Mouse (Mus musculus) forebrain, embryonic 14.5 days (tissue): ENCODE measurements around the gene Lrrc75b. TPM values are rescaled to one million over a fixed set of nuclear protein-coding genes. Genes with fewer than 3 reads are reported as not detected.

ENCODE experiments used
- ATAC-seq: fragments of 200-750 bp; cut with Nextera tagmentation; 2 replicates; pipeline ENCODE4 v1.8.0; 2017; ENCODE audit warnings: mild to moderate bottlenecking, moderate library complexity
- DNase-seq: peaks from one replicate; pipeline ENCODE4 v3.0.0-alpha.2; 2015; ENCODE audit warnings: low spot score
- H3K27ac ChIP-seq: fragments of 300-500 bp; sonication (generic); 2 replicates; pipeline ENCODE4 v1.5.1; 2014; ENCODE audit warnings: low read depth, mild to moderate bottlenecking, control low read depth, low read length, moderate library complexity
- H3K27me3 ChIP-seq: fragments of 300-500 bp; sonication (generic); replicated peaks from 2 replicates; pipeline ENCODE4 v1.6.1; 2014; ENCODE audit warnings: low read length, control low read depth, mixed read lengths; ENCODE audit not compliant: control insufficient read depth, insufficient read depth
- H3K36me3 ChIP-seq: fragments of 300-500 bp; sonication (generic); 2 replicates; pipeline ENCODE4 v1.6.1; 2014; ENCODE audit warnings: low read length, control low read depth; ENCODE audit not compliant: control insufficient read depth, insufficient read depth
- H3K4me1 ChIP-seq: fragments of 300-500 bp; sonication (generic); 2 replicates; pipeline ENCODE4 v1.6.1; 2014; ENCODE audit warnings: antibody characterized with exemption, low read length, control low read depth; ENCODE audit not compliant: control insufficient read depth, insufficient read depth
- H3K4me2 ChIP-seq: fragments of 300-500 bp; sonication (generic); 2 replicates; pipeline ENCODE4 v1.6.1; 2014; ENCODE audit warnings: mild to moderate bottlenecking, control low read depth, low read length
- H3K4me3 ChIP-seq: fragments of 300-500 bp; sonication (generic); 2 replicates; pipeline ENCODE4 v1.5.1; 2014; ENCODE audit warnings: low read depth, low read length, control low read depth
- H3K9ac ChIP-seq: fragments of 300-500 bp; sonication (generic); 2 replicates; pipeline ENCODE4 v1.6.1; 2014; ENCODE audit warnings: mild to moderate bottlenecking, low read length, control low read depth, moderate library complexity
- H3K9me3 ChIP-seq: fragments of 300-500 bp; sonication (generic); replicated peaks from 2 replicates; pipeline ENCODE4 v1.6.1; 2016; ENCODE audit warnings: low read length, control low read depth, mixed read lengths; ENCODE audit not compliant: control insufficient read depth
- WGBS: fragments of 180-500 bp; shearing (Covaris S2); extraction: QIAGEN DNeasy Blood & Tissue Kit; methylation state at CpG from one replicate; pipeline ENCODE4 v1.1.7; 2014; 5-methylcytosine and 5-hydroxymethylcytosine counted together
- polyA plus RNA-seq: library from polyadenylated mRNA; unstranded; fragments of >200 nt; fragmentation: Nextera tagmentation; extraction: Ambion mirVana; gene quantifications from 2 replicates; pipeline ENCODE4 v1.2.1, GENCODE M21; 2014

Gene Lrrc75b
- polyA plus RNA-seq, 1 experiment from 2014 or later = 15.7 TPM

- Histone ChIP-seq H3K27me3 (no peaks in the 10 kb centered on the region), H3K4me1 (peaks cover 30% of the 10 kb centered on the region), H3K27ac (no peak overlapping the region), H3K4me2 (no peak overlapping the region), H3K9me3 (no peaks in the 10 kb centered on the region), H3K4me3 (no peak overlapping the region), H3K36me3 (peaks cover 32% of the 10 kb centered on the region), H3K9ac (no peak overlapping the region)
- WGBS = 92% methylated on average over 8 of the region's 8 CpGs
- DNase-seq = no peak
- ATAC-seq = no peak
Observed at GRCm38 (mm10) chr10:75554090-75554489, 6.0 kb downstream of the Lrrc75b start.

GRCm38 (mm10) chr10:75552701-75553450 lies 7.3 kb downstream of the Lrrc75b start:
- Histone ChIP-seq H3K27me3 (no peaks in the 10 kb centered on the region), H3K9ac (no peak overlapping the region), H3K27ac (no peak overlapping the region), H3K4me2 (no peak overlapping the region), H3K36me3 (peaks cover 32% of the 10 kb centered on the region), H3K4me3 (no peak overlapping the region), H3K4me1 (peaks cover 24% of the 10 kb centered on the region), H3K9me3 (no peaks in the 10 kb centered on the region)
- no peak for ATAC-seq
- no peak for DNase-seq
- 76% methylated on average over 13 of the region's 13 CpGs for WGBS

- no peak overlapping the region for H3K9ac ChIP-seq
- DNase-seq (no peak), ATAC-seq (no peak)
- no peak overlapping the region for H3K4me3 ChIP-seq
- no peak overlapping the region for H3K4me2 ChIP-seq
- 89% methylated on average over 2 of the region's 2 CpGs for WGBS
- peaks cover 16% of the 10 kb centered on the region for H3K4me1 ChIP-seq
- no peak overlapping the region for H3K27ac ChIP-seq
- no peaks in the 10 kb centered on the region for H3K27me3 ChIP-seq
- H3K9me3 ChIP-seq = no peaks in the 10 kb centered on the region
- peaks cover 32% of the 10 kb centered on the region for H3K36me3 ChIP-seq
Observed at GRCm38 (mm10) chr10:75552106-75552505, 8.0 kb downstream of the Lrrc75b start.

- 55% methylated on average over 12 of the region's 12 CpGs for WGBS
- DNase-seq = no peak
- H3K4me1 ChIP-seq = peaks cover 7% of the 10 kb centered on the region
Observed at GRCm38 (mm10) chr10:75551175-75551574, 9.0 kb downstream of the Lrrc75b start.

GRCm38 (mm10) chr10:75549886-75550285 lies 10.2 kb downstream of the Lrrc75b start:
- H3K4me3 ChIP-seq = no peak overlapping the region
- H3K36me3 ChIP-seq = peaks cover 15% of the 10 kb centered on the region
- H3K27me3 ChIP-seq = no peaks in the 10 kb centered on the region
- 83% methylated on average over 7 of the region's 7 CpGs for WGBS
- no peak overlapping the region for H3K9ac ChIP-seq
- peaks cover 2% of the 10 kb centered on the region; the same call in 1 of the 2 replicates for H3K9me3 ChIP-seq
- no peak for DNase-seq
- ATAC-seq = no peak
- no peak overlapping the region for H3K27ac ChIP-seq
- no peak overlapping the region for H3K4me2 ChIP-seq
- H3K4me1 ChIP-seq = no peaks in the 10 kb centered on the region

More at GRCm38 (mm10) chr10:75551175-75551574, 9.0 kb downstream of the Lrrc75b start:
- no peaks in the 10 kb centered on the region for H3K27me3 ChIP-seq
- no peak overlapping the region for H3K4me3 ChIP-seq
- no peak overlapping the region for H3K9ac ChIP-seq
- no peak overlapping the region for H3K27ac ChIP-seq
- no peak for ATAC-seq
- H3K4me2 ChIP-seq = no peak overlapping the region
- H3K9me3 ChIP-seq = no peaks in the 10 kb centered on the region
- H3K36me3 ChIP-seq = peaks cover 27% of the 10 kb centered on the region

- WGBS = 48% methylated on average over 14 of the region's 14 CpGs
- ATAC-seq = peak; percentile 57
- Histone ChIP-seq H3K9me3 (peaks cover 5% of the 10 kb centered on the region; the same call in 1 of the 2 replicates), H3K36me3 (peaks cover 9% of the 10 kb centered on the region), H3K27me3 (no peaks in the 10 kb centered on the region), H3K9ac (no peak overlapping the region), H3K4me1 (no peaks in the 10 kb centered on the region), H3K4me2 (no peak overlapping the region), H3K4me3 (no peak overlapping the region), H3K27ac (no peak overlapping the region)
- DNase-seq = peak; percentile 58
Observed at GRCm38 (mm10) chr10:75548486-75548885, 11.6 kb downstream of the Lrrc75b start.

- Histone ChIP-seq H3K4me2 (no peak overlapping the region), H3K4me1 (no peaks in the 10 kb centered on the region), H3K4me3 (no peak overlapping the region), H3K9ac (no peak overlapping the region), H3K27me3 (no peaks in the 10 kb centered on the region), H3K27ac (no peak overlapping the region), H3K36me3 (peaks cover 3% of the 10 kb centered on the region), H3K9me3 (peaks cover 5% of the 10 kb centered on the region; the same call in 1 of the 2 replicates)
- ATAC-seq (no peak), DNase-seq (no peak)
- WGBS = 72% methylated on average over 7 of the region's 7 CpGs
Observed at GRCm38 (mm10) chr10:75547901-75548300, 12.2 kb downstream of the Lrrc75b start.

- H3K4me3 ChIP-seq = no peak overlapping the region
- H3K4me2 ChIP-seq = no peak overlapping the region
- no peak for ATAC-seq
- H3K27me3 ChIP-seq = no peaks in the 10 kb centered on the region
- no peak overlapping the region for H3K27ac ChIP-seq
- H3K9me3 ChIP-seq = no peaks in the 10 kb centered on the region
- 93% methylated on average over 5 of the region's 5 CpGs for WGBS
- H3K36me3 ChIP-seq = peaks cover 46% of the 10 kb centered on the region
- no peaks in the 10 kb centered on the region for H3K4me1 ChIP-seq
- DNase-seq = no peak
- no peak overlapping the region for H3K9ac ChIP-seq
Observed at GRCm38 (mm10) chr10:75536123-75536522, 24.0 kb downstream of the Lrrc75b start.

- H3K9ac ChIP-seq = no peak overlapping the region
- WGBS = 91% methylated on average over 2 of the region's 2 CpGs
- H3K4me3 ChIP-seq = no peak overlapping the region
- no peak for DNase-seq
- H3K9me3 ChIP-seq = no peaks in the 10 kb centered on the region
- H3K27ac ChIP-seq = no peak overlapping the region
- H3K27me3 ChIP-seq = no peaks in the 10 kb centered on the region
- H3K36me3 ChIP-seq = peaks cover 49% of the 10 kb centered on the region
- no peak for ATAC-seq
- no peak overlapping the region for H3K4me2 ChIP-seq
- no peaks in the 10 kb centered on the region for H3K4me1 ChIP-seq
Observed at GRCm38 (mm10) chr10:75535423-75535822, 24.7 kb downstream of the Lrrc75b start.
